Mouse (Mus musculus) thymus, adult 2 months (tissue): ENCODE results near the gene Cd200.

Source experiments
- CTCF ChIP-seq: fragments of 200-500 bp; IDR thresholded peaks from 2 replicates; pipeline ENCODE4 v1.5.1; 2012; ENCODE audit warnings: mild to moderate bottlenecking, control low read depth, low read length, moderate library complexity, borderline replicate concordance; ENCODE audit not compliant: control insufficient read depth, poor library complexity, insufficient read depth; ENCODE audit errors: extremely low read depth
- POLR2A ChIP-seq: fragments of 200-500 bp; IDR thresholded peaks from 2 replicates; pipeline ENCODE4 v1.6.1; 2012; ENCODE audit warnings: mild to moderate bottlenecking, low read length, control low read depth, moderate library complexity; ENCODE audit not compliant: control insufficient read depth, poor library complexity, insufficient read depth; ENCODE audit errors: extremely low read depth

DNA sequence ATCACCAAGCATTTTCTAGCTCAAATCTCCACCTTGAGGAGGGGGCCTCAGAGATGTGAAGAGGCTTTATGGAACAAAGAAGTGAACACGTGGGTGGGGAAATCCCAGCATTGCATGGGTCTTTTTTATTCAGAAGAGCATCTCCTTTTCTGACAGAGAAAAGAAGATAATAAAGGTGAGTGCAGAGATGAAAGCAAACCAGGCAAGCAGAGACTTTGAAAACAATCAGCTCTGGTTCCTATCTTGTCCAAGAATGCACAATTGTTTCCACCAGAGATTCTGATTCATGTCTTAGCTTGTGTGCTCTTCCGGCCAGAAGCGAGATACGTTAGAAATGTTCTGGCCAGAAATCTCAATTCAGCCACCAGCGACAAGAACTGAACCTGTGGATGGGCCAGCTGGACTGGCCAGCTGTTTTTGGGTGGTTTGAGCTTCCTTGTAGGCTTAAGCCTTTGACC lies 61.9 kb downstream of the Cd200 start:
- TF ChIP-seq CTCF: no peak
- TF ChIP-seq POLR2A: no peak
